Mouse (Mus musculus): ENCODE data around the gene Toe1.

DNA sequence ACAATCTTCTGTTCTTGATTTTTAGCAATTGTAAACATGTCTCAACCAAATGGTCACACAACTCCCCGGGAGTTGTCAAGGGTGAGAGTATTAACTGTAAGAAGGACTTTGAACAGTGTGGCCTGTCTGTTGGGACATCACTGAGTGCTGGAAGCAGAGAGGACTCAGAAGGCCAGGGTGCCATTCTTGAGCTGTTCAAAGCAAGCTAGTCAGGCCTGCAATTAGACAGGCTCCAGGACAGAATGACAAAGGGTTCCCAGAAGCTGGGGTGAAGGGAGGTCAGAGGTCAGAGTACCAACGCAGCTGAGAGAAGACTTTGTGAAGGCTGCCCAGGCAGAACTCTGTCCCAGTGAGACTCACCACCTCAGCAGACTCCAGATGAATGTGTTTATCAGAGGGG is 31.6 kb upstream of the Toe1 start:
- TF ChIP-seq CTCF (IDR thresholded peaks at IDR 0.05; ENCODE audit: control insufficient read depth, insufficient read depth, insufficient read length) = no peak
- no peak for TF ChIP-seq USF1 (IDR thresholded peaks at IDR 0.05; ENCODE audit: low read depth)
- no peak for TF ChIP-seq MYOG (IDR thresholded peaks at IDR 0.05; ENCODE audit: control insufficient read depth, extremely low read depth, insufficient read length)
- TF ChIP-seq CEBPB (IDR thresholded peaks at IDR 0.05; ENCODE audit: low read depth) = no peak
- no peak for TF ChIP-seq FOSL1 (IDR thresholded peaks at IDR 0.05; ENCODE audit: insufficient read depth, low read length, poor library complexity, severe bottlenecking)
